Mouse (Mus musculus) CD4-positive, CD25-positive, alpha-beta regulatory T cell, adult 4 months (primary cell): Measurements from ENCODE around the gene Dyrk3. TPM values are rescaled to one million over a fixed set of nuclear protein-coding genes. Genes with fewer than 3 reads are reported as not detected.
"Not testable (repeated sequence)": the region's sequence is repeated elsewhere in the genome, so short reads cannot be mapped to it uniquely, and the experiment has no call there.

Source experiments
- ATAC-seq: one replicate; pipeline ENCODE4 v1.8.0; 2017
- polyA plus RNA-seq, 2 experiments: library from polyadenylated mRNA; unstranded; fragments of 100-300 nt; shearing (Covaris generic); gene quantifications; one replicate each; pipeline ENCODE4 v1.2.1; 2017

Gene Dyrk3
- polyA plus RNA-seq: under 1 TPM in 1 of 2 experiments, not detected in 1; 0.19 TPM

GRCm38 (mm10) chr1:131138191-131139016, at the start of gene Dyrk3:
Gene Dyrk3, minus strand, starts transcription at chr1:131138340.
- peak; percentile 89 for ATAC-seq

- peak; percentile 16 for ATAC-seq
Observed at GRCm38 (mm10) chr1:131187856-131188255, 49.7 kb upstream of the Dyrk3 start.

- ATAC-seq: no peak
Observed at GRCm38 (mm10) chr1:131186995-131187394, 48.9 kb upstream of the Dyrk3 start.

DNA sequence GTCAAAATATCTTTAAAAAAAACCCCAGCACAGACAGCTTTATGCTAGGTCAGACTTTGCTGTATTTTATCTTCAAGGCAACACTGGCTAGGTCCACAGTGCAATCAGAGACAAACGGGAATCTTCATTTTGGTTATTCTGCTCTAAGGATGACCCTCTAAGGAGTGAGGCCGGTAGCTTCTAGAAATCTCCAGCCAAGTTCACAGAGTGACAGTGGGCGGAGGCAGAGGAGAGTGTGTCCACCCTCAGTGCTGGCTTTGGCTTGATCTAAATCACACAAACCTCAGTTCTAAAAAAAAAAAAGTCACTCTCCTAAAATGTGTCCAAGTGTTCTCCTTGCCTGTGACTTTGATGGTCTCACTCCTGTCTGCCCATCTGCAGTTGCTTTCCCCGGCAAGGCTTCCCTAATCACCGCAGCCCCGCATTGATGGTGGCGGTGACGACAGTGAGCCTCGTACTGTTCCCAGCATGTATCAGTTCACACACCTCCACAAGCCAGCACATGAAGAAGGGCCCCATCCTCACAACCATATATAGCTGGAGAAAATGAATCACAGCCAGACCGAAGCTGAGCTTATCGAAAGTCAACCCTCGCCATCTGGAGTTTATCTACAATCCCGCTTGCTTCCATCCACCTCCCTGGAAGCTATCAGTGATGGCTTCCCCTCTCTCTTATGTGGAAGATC, 47.8 kb upstream of the Dyrk3 start:
- no peak for ATAC-seq

DNA sequence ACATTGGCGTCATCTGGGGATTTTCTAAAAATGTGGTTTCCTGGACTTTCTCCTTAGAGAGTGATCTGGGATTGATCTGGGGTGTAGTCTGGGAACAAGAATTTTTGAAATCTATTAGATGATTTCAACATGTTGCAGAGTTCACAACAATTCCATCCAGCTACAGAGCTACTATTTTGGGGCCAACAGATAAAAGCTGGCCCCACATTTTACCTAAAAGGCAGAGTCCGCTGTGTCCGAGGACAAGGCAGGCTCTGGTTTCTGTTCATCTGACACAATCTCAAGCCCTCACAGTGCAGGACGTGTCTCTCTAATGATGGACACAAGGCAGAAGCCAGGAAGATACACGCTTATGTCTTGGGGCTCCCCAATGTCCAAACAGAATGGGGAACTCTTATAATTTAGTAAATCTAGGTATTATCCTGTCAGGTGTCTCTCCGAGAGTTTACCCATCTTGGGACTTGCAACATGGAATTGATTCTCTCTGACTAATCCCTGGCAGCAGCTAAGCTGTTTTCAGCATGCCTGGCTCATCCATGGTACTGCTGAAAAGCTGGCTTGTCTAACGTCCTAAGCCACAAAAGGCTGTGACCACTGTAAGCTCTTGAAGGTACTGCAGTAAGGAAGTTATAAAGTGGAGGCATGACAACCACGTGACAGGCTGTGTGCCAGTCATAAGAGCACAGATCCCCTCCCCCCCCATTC, 47.0 kb upstream of the Dyrk3 start:
- no peak for ATAC-seq

DNA sequence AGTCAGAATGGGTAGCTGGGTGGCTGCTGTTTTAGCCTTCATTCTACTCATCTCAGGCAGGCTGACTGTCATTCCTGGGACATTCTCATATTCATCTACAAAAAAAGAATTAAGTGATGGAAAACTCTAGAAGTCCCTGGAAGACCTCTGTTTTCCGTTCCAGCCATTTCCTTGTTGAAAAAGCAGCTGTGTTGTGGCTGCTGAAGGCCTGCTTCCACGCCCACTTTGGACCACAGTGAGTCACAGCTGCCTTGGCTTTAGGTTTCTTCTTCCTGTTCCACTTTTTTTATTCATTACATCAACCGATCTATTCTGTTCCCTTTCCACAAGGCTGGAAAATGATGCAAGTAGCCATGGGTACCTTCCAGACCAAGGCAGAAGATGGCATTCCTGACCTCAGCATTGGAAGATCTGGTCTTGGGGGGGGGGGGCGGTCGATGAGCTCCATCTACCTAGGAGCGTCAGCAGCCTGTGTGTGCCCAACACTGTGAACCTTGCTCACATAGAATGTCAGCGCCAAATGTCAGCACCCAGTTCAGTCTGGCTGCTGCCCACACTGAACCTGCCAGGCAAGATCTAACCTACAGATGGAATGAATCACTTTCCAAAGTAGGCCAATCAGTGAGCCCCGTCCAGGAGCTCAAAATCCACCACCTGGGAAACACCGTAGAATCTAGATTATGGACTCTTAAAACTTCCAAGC, 46.3 kb upstream of the Dyrk3 start:
- peak; percentile 48 for ATAC-seq

GRCm38 (mm10) chr1:131183201-131183600, 45.1 kb upstream of the Dyrk3 start:
- ATAC-seq: peak; percentile 35

GRCm38 (mm10) chr1:131181642-131182527, 43.7 kb upstream of the Dyrk3 start:
- ATAC-seq: peak; percentile 64

DNA sequence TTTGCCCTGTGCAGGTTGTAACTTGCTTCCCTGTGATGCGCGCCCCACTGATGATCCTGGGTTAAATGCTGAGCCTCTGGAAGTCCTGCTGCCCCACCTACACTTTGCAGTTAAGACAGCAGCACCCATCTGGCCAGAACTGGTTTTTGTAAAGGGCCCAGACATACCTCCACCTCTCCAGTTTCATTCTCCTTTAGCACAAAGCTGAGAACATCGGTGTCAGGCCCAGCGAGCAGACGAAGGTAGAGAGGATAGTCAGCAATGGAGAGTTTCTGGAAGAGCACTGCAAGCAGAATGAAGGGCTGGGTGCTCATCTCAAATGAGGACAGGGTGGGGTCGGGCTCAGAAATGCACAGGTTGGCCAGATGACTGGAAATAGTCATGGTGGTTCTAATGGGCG, 42.2 kb upstream of the Dyrk3 start:
- no peak for ATAC-seq

GRCm38 (mm10) chr1:131178083-131178482, 39.9 kb upstream of the Dyrk3 start:
- ATAC-seq: no peak

GRCm38 (mm10) chr1:131177249-131177648, 39.1 kb upstream of the Dyrk3 start:
- no peak for ATAC-seq

- no peak for ATAC-seq
Observed at GRCm38 (mm10) chr1:131175819-131176218, 37.7 kb upstream of the Dyrk3 start.

DNA sequence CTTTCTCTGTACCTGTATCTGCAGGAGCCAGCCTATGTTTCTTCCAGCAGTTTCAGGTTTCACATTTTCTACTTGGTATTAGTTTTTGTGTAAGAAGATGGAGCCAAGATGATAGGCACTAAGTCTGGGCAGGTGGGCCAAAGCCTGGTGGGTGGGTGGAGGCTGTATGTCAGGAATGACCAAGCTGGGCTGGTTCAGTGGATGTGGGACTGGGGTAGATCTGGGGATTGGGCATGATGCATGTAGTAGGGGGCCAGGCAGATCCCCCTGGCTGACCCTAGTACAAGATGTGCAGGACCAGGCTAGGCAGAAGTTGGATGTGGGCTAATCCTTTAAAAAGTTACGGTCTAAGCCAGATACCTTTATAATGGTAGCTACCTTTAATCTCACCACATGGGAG, 37.0 kb upstream of the Dyrk3 start:
- ATAC-seq: no peak

GRCm38 (mm10) chr1:131174299-131174861, 36.2 kb upstream of the Dyrk3 start:
- ATAC-seq: no peak

GRCm38 (mm10) chr1:131173809-131174208, 35.7 kb upstream of the Dyrk3 start:
- ATAC-seq: no peak

DNA sequence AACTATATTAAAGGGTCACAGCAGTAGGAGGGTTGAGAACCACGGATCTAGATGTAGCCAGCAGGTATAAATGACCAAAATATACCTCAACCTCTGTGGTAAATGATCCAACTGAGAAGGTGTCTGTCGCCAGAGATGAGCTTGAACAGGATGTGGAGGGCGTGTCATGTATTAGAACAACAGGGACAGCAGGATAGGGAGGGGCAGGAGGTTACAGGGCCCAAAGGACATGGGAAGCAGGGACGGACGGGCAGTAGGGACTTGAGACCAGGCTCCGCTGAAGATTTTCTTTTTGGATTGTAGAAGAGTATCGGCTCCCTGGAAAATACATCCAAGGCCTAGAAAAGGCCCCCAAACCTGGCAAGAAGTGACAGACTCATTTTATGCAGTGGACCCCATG, 34.9 kb upstream of the Dyrk3 start:
- no peak for ATAC-seq

- ATAC-seq: no peak
Observed at GRCm38 (mm10) chr1:131167612-131168011, 29.5 kb upstream of the Dyrk3 start.

GRCm38 (mm10) chr1:131164427-131164826, 26.3 kb upstream of the Dyrk3 start:
- no peak for ATAC-seq

- no peak for ATAC-seq
Observed at GRCm38 (mm10) chr1:131161091-131161490, 23.0 kb upstream of the Dyrk3 start.

GRCm38 (mm10) chr1:131159573-131160327, 21.6 kb upstream of the Dyrk3 start:
- not testable (repeated sequence) for ATAC-seq
